Mouse (Mus musculus) kidney, postnatal 14 days (tissue): ENCODE results near the gene Zfp683.

Experiments used
- DNase-seq: peaks from one replicate; pipeline ENCODE4 v3.0.0; 2022; ENCODE audit warnings: mixed read lengths

Zfp683 gene

GRCm38 (mm10) chr4:134092382-134093288, 39.0 kb downstream of the Zfp683 start:
- DNase-seq: peak; percentile 56

- DNase-seq: no peak
These were observed 40.4 kb downstream of the Zfp683 start for GRCm38 (mm10) chr4:134094004-134094564.

- DNase-seq: no peak
These were observed 41.4 kb downstream of the Zfp683 start, which contains the start of gene Cd52 for GRCm38 (mm10) chr4:134094923-134095547. Gene Cd52, minus strand, starts transcription at chr4:134095082.

- DNase-seq: no peak
These were observed 42.5 kb downstream of the Zfp683 start for GRCm38 (mm10) chr4:134096120-134096519.

GRCm38 (mm10) chr4:134097015-134097608, 43.5 kb downstream of the Zfp683 start:
- DNase-seq: no peak

GRCm38 (mm10) chr4:134098628-134099027, 45.0 kb downstream of the Zfp683 start:
- peak; percentile 25 for DNase-seq

GRCm38 (mm10) chr4:134100245-134100644, 46.6 kb downstream of the Zfp683 start:
- DNase-seq: no peak

- DNase-seq: peak; percentile 92
These were observed 48.5 kb downstream of the Zfp683 start, which contains the start of gene Ubxn11 for GRCm38 (mm10) chr4:134101979-134102741. Gene Ubxn11, plus strand, starts transcription at chr4:134102570.

- DNase-seq: no peak
These were observed 49.1 kb downstream of the Zfp683 start for GRCm38 (mm10) chr4:134102742-134103119.

- DNase-seq: no peak
These were observed 52.5 kb downstream of the Zfp683 start for GRCm38 (mm10) chr4:134106105-134106504.

- no peak for DNase-seq
These were observed 54.1 kb downstream of the Zfp683 start for GRCm38 (mm10) chr4:134107730-134108129.

GRCm38 (mm10) chr4:134108196-134108595, 54.6 kb downstream of the Zfp683 start:
- DNase-seq: no peak
